Mouse (Mus musculus): ENCODE measurements around the gene Itpk1.

Gene Itpk1

DNA sequence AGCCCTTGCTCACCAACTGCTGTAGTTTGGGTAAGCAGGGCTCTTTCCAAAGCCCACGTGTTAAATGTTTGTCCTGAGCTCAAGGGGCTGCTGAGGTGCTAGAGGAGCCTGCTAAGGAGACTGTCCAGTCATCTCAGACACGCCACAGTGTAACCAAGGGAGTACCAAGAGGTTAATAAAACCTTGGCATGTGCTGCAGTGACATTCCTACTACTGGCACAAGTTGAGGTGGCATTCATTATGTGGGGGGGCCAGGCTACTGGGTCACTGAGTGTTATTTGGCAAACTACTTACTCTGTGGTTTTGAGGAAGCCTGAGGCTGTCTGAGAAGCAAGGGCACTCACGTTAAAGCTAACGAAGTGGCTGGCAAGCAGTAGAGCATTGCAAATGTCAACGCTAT lies 134.0 kb downstream of the Itpk1 start:
- in situ Hi-C loops (cut with MboI; ENCODE audit: unreplicated experiment in 2 of 2), result no loop called here

DNA sequence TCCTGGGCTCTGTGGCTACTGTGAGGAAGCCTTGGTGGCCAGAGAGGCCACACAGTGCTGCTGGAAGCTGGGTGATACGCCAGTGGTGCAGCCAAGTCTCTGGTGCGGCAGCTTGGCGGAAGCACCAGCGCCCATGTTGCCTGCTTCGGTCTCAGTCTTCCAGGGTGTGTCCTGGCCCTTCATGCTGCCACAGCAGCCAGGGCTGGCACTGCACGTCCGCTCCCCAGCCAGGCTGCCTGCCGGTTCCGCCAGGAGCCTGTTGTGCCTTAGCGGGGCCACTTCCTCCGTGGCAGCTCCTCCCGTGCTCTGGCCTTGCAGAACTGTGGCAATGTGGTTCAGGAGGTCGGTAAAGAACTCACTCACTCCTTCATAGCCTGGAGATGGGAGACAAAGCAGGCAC lies 134.6 kb downstream of the Itpk1 start:
- in situ Hi-C loops (cut with MboI; ENCODE audit: unreplicated experiment in 2 of 2), result no loop called here

DNA sequence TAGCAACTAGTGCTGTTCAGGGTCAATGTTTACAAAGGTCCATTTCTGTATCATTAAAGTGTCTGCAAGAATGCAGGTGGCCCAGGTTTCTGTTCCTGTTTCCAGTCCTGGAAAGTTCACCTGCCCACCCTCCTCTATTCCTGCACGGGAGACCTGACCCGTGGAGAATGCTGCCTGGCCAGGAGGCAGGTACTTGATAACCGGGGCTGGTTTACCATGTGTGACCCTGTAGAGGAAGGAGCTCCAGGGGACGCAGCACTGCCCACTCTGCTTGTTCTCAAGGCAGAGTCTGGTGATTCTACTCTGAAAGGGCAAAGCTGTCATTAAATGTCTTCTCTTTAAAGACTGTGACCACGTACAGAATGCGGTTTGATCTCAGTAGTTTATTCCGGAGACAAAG lies 136.5 kb downstream of the Itpk1 start:
- in situ Hi-C loops (cut with MboI; ENCODE audit: unreplicated experiment in 2 of 2), result no loop called here

DNA sequence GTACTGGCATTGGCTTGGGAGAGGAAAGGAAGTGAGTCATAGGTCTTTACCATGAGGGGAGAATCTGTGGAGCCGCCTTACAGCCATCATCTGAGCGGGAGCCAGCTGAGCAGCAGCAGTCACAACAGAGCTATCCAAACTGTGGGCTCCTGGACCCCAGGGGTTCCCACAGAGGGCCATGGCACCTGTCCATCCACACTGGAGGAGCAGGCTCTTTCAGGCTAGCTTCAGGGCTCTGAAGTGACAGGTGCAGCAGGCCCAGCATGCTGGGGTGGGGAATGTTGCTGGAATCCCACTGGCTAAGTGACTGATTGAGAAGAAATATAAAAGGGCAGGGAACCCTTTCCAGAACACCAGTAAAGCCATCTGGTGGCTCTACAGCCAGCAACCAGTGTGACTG lies 137.8 kb downstream of the Itpk1 start:
- in situ Hi-C loops (cut with MboI; ENCODE audit: unreplicated experiment in 2 of 2), result no loop called here

DNA sequence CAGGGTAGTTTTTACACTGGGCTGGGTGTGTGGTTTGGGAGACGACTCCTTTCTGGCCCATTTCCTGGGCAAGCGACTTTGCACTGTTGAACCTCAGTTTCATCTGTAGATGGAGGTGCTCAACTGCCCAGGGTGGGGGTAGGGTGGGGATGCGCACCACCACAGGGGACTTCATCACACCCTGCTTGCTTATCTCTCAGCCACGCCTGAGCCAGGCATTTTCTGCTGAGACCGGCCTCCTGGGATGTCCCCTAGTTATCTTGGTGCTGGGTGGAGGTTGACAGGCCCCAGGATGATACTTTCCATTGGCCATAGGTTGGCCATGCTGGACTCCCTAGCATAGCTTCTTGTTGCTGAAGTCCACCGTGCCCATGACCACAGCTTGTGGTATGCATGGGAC lies 139.6 kb downstream of the Itpk1 start:
- in situ Hi-C loops (cut with MboI; ENCODE audit: unreplicated experiment in 2 of 2), result no loop called here

DNA sequence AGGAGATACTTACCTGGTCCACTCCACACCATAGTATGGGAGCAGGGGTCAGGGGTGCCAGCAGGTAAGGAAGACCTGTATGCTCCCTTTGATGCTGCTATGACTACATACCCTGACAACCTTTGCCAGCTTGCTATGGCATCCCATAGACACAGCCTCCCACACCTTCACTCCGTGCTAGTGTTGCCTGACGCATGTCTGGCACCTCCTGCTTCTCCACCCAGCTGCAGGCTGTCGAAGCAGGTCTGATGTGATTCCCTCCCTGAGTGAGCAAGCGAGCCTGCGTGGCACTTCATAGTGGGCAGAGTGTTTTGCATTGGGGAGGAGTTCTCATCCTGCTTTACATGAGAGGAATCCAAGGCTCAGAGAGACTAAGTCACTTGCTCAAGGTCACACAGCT lies 147.4 kb downstream of the Itpk1 start:
- in situ Hi-C loops (cut with MboI; ENCODE audit: unreplicated experiment in 2 of 2), result no loop called here

DNA sequence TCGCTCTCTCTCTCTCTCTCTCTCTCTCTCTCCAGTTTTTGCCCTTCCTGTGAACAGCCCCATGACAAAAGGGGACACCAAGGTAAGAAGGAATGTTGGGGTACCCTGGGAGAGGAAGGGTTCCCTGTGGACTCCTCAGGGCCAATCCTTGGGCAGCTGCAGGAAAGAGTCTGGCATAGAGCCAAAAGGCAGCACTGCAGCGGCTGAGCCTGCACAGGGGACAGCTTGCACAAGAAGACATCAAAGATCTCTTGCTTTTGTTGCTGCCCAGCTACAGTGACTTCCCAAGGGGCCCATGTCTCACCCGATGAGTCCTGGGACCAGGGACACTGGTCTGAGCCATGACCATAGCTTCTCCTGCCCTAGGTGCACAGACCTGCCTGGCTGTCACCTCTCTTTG lies 148.9 kb downstream of the Itpk1 start:
- in situ Hi-C loops (cut with MboI; ENCODE audit: unreplicated experiment in 2 of 2), result no loop called here

DNA sequence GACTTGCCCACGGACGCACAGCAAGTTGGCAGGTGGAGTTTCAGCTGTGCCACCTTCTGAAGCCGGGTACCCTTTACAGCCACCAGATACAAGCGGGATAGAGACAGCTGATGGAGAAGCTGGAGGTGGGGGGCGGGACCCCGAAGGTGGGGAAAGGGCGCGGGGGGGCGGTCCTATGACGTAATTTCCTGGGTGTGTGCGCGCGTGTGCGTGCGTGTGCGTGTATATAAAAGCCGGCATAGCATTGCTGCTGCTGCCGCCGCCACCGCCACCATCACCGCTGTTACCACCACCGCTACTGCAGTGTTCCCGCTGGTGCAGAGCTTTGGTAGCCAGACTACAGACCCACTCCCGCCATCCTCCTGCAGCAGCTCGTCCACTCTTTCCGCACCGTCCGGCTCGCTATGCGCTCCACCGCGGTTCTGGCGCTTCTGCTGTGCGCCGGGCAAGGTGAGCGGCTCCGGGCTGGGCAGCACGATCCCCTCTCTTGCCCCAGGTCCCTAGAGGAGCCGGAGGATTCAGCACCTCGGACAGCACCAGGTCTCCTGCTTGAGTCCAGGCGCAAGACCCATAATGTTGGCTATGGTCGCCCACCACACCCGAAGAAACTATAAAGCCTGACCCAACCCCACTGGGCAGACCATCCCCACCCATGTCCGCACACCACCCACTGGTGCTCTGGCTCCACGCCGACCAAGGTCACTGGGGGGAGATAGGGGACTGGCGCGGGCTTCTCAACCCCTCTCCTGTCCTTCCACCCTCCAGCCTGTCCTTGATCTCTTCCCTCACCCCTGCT lies 149.8 kb downstream of the Itpk1 start, which contains the start of gene Chga:
TSS of gene Chga (plus strand) at position 249 of the 796 bp plus-strand sequence.
- in situ Hi-C loops (cut with MboI; ENCODE audit: unreplicated experiment in 2 of 2), result no loop called here

DNA sequence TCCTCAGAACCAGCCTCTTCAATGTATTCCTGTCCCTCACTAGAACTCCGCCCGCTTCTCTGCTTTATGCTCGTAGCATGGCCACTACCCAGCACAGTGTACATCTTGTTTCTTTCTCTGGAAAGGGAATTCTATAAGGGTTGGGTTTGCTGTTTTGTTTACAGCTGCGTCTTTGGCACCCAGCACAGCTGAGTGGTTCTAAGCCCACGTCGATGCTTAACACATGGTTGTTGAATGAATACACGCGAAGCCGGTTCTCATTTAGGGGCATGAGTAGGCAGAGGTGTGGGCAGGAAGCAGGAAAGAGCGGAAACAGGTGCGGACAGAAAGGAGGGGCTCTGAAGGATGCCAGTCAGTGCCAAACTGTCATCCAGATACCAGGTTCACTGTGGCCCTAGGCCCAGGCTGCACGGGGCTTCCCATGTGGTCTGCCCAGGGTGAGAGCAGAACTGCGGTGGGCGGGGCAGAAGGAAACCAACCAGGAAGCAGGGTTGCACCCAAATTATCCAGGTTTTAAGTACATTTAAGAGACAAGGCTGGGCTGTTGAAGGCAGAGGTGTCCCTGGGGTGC lies 150.9 kb downstream of the Itpk1 start:
- in situ Hi-C loops (cut with MboI; ENCODE audit: unreplicated experiment in 2 of 2), result no loop called here

DNA sequence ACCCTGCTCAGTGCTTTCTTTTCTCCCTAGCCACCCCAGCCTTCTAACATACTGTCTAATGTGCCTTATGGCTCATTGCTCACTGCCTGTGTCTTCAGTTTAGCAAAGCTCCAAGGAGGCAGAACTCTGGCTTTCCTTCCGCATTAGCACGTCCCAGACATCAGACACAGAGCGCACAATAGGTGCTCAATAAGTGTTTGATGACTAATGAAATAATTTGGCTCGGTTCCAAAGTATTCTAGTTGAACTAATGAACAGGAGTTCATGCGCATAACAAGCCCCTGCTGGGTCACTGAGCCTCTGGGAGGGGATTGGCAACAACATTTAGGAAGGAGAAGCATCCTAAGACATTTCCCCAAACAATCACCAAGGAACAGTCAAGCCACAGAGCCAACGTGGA lies 152.7 kb downstream of the Itpk1 start:
- in situ Hi-C loops (cut with MboI; ENCODE audit: unreplicated experiment in 2 of 2), result no loop called here

DNA sequence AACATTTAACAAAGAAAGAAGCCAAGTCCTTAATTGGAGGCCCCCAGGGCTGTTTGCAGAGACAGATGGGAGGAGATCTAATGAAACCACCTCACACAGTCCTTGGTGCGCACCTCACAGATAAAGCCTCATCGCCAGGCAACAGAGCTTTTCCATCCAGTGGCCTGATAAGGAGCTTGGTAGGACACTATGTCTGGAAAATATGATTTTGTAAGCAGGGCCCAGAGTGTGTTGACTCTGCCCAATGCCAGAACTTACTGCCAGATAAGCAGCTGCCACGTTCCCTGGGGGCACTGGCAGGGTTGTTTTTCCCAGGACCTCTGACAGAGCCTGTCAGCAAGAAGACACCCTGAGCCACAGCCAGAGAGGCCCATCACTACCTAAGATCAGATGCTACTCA lies 153.5 kb downstream of the Itpk1 start:
- in situ Hi-C loops (cut with MboI; ENCODE audit: unreplicated experiment in 2 of 2), result no loop called here

DNA sequence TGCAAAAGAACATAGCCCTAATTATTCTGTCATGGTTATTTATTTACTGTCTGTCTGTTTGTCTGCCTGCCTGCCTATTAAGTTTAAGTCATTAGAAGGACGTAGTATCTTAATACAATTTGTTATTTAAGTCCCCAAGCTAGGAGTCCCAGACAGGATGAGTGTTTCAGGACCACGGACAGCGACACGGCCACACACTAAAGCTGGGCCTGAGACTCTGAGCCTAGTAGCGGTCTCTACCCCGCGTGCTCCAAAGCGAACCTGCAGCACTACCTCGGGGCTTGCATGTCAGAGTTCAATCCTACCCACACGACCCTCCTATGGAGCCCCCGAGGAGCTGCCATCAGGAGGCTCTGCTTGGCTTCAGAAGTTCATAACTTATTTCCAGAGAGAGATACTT lies 154.2 kb downstream of the Itpk1 start:
- in situ Hi-C loops (cut with MboI; ENCODE audit: unreplicated experiment in 2 of 2), result no loop called here

DNA sequence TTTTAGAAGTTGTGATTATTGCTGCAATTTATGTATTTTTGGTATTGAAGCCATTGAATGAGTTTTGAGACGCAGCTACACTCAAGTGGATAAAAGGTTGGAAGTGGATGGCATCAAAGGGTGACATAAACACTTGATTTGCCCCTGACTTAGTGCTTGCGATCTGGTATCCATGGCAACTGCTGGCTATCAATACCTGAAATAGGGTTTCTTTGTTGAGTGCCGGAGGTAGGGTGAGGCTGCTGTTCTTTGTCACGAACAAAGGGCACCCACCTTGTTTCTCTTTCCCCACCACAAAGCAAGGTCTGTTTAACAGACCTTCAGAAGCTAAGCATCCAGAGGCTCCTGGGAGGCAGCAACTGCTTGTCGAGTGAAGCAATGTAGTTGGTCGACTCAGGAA lies 159.6 kb downstream of the Itpk1 start:
- in situ Hi-C loops (cut with MboI; ENCODE audit: unreplicated experiment in 2 of 2), result no loop called here

DNA sequence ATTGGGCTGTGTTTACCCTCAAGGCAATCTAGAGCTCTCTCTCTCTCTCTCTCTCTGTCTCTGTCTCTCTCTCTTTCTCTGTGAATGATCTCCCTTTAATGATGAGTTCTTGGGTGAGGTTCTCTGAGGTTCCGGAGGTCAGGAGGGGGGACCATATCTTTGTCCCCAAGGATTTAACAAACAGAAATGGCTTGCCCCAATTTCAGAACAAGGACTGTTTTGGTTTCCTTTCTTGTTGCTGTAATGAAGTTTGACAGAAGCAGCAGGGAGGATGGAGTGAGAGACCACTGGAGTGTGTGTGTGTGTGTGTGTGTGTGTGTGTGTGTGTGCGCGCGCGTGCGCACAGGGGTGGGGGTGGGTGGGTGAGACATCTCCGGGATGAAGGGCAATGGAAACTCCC lies 163.6 kb downstream of the Itpk1 start:
- in situ Hi-C loops (cut with MboI; ENCODE audit: unreplicated experiment in 2 of 2), result no loop called here

DNA sequence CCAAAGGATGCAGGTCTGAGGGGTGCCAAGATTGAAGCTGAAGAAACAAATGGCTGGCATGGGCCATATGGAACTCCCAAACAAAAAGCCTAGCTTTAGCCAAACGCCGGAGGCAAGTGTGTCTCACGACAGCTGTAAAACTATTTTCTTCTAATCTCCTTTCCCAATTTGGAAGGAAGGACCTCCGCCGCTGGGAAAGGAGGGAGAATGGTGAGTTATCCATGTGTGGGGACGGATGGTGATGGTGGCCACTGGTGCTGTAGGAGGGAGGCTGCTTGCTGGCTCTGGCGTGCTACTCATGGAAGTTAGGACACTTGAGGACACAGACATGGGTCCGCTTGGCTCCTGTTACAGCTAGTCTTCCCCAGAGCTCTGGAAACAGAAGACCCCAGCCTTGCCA lies 164.5 kb downstream of the Itpk1 start:
- in situ Hi-C loops (cut with MboI; ENCODE audit: unreplicated experiment in 2 of 2), result no loop called here

DNA sequence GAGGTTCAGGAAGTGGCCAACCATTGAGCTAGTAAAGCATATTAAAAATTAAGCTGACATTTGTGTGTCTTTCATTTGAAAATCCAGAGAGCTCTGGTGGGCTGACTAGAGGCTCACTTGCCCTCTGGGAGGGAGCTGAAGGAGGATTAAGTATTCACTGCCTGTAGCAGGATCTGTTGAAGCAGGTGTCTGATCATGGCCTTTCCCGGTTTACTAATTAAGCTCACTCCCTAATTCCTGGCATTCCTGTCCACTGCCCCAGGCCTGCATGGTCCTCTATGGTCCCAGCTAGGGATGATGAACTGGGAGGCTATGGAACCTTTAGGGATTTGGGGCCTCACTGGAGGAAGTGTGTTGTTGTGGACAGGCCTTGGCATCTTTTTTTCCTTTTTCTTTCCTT lies 168.9 kb downstream of the Itpk1 start:
- in situ Hi-C loops (cut with MboI; ENCODE audit: unreplicated experiment in 2 of 2), result no loop called here

DNA sequence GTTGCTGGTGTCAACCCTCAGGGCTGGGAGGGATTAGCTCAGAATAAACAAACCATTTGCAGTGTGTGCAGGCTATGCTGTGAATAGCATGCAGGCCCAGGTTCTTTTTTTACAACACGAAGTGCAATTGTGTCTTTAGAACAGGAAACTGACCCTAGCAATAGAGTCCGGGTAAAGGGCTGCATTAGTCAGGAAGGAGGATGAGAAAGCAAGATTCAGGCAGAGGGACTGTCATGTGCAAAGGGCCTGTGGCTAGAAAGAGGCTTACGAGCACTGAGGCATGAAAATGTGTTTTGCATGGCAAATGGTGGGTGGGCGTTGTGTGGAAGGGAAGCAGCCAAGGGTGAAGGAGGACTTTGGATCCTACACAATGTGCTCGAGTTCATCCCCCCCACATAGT lies 176.7 kb downstream of the Itpk1 start:
- in situ Hi-C loops (cut with MboI; ENCODE audit: unreplicated experiment in 2 of 2), result loop anchor here (5.0 to 10.0 kb wide), 4 partner anchors 49 to 537 kb away; no protein-coding TSS in a partner anchor

DNA sequence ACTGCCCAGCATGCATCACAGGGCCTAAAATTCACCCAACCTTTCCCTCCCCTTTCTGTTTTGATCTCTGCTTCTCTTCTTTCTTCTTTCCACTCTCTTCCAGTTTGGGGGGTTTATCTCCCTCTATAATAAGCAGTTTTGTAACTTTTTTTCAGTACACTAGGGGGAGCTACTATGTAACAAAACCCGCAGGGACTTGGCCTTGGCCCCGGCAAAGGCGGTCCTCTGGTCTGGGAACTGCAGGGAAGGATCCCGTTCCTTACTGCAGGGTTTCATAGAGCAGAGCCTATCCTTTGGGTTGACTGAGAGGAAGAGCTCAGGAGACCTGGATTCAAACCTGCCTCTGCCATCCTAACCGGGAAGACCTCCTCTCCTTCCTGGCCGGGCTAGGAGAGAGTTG lies 180.0 kb downstream of the Itpk1 start:
- in situ Hi-C loops (cut with MboI; ENCODE audit: unreplicated experiment in 2 of 2), result loop anchor here (5.0 to 25.0 kb wide), 7 partner anchors 53 to 788 kb away; partner anchors contain the start of gene Fam181a (in 1 of the 2)

DNA sequence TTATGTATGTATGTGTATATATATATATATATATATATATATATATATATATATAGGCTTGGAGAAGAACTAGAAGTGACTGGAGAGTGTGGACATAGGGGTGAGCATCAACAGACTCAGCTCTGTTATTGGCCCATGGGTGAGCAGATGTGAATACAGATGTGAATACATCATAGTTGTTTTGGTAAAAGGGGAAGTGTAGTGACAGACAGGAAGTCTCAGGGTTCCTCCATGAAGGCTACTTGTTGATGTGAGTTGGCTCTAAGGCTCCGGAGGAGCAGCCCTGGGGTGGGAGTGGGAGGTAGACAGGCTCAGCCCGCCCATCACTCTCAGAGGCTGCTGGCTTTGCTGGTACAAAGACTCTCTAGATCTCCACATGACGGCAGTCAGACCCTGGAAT lies 180.5 kb downstream of the Itpk1 start:
- in situ Hi-C loops (cut with MboI; ENCODE audit: unreplicated experiment in 2 of 2), result loop anchor here (5.0 to 25.0 kb wide), 4 partner anchors 203 to 788 kb away; partner anchors contain the start of gene Fam181a (in 1 of the 2)

DNA sequence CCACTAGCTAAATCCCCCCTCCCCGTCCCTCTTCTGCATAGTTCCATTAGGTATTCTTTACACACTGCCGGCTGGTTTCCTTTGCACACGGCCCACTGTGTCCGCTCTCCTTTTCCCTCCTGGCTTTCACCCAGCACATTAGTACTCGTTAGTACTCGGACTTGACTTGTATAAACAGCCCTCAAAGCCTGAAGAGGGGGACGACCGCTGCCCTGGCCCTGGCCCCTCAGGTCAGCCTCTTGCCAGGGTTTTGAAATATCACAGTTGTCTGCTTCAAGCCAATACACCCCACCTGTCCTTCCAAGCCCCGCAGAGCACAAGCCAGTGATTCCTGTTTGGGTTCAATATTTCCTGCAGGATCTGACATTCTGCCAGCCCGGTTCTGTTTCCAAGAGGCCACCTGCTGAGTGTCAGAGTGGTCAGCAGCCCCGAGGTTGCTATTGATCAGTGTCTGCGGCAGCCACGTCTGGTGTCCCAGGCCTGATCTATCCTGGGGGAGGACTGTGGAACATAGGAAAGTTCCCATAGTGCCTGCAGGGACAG lies 182.9 kb downstream of the Itpk1 start:
- in situ Hi-C loops (cut with MboI; ENCODE audit: unreplicated experiment in 2 of 2), result loop anchor here (5.0 to 25.0 kb wide), 4 partner anchors 205 to 790 kb away; partner anchors contain the start of gene Fam181a (in 1 of the 2)

DNA sequence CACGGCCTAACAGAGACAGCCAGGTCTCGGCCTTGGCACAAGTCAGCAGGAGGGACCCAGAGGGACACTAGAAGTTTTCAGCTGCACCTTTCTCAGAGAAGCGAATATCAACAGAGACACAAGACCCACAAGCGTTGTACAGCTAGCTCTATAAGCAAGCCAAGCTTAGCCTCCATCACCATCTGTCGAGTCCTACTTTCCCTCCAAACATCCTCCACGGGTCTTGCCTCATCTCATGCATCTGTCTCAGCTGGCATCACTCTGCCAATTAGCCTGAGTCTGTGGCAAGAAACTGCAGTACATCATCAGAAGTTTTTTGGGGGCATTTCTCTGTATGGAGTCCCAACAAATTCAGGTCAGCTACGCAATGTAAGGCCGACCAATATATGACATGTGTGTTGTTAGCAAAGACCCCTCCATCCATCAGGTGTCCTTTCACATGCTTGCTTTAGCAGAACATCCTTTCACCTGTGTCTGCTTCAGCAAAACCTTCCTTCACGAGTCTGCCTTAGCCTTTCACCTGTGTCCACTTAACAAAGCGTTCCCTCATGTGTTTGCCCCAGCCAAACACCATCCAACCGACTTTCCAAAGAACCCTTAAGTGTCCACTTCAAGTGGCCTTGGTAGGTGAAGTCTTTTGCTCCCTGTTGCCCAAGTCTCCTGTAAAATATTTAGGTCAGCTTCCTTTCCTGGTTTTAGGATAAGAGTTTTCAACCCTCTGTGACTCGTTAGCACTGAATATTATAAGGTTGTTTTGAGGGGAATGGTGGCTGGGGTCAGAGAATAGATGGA lies 184.6 kb downstream of the Itpk1 start:
- in situ Hi-C loops (cut with MboI; ENCODE audit: unreplicated experiment in 2 of 2), result loop anchor here (5.0 to 25.0 kb wide), 4 partner anchors 207 to 792 kb away; partner anchors contain the start of gene Fam181a (in 1 of the 2)
